Mouse (Mus musculus): ENCODE data around the gene Aldh16a1.

GRCm38 (mm10) chr7:45093516-45093905 lies 60.9 kb downstream of the Aldh16a1 start:
- no peak for TF ChIP-seq CTCF (IDR thresholded peaks at IDR 0.05; ENCODE audit: insufficient read depth, low read depth, low read length)
- no peak for TF ChIP-seq POLR2A (IDR thresholded peaks at IDR 0.05; ENCODE audit: insufficient read depth, low read depth, low read length)
